Mouse (Mus musculus) heart, postnatal 0 days (tissue): ENCODE results near the gene Cebpg. TPM values are rescaled to one million over a fixed set of nuclear protein-coding genes. Genes with fewer than 3 reads are reported as not detected.
A peak's percentile ranks its signal among the peaks of the same experiment; 100 is the strongest.

Source experiments
- ATAC-seq: fragments of 200-750 bp; cut with Nextera tagmentation; 2 replicates; pipeline ENCODE4 v1.8.0; 2017; ENCODE audit warnings: low read depth, moderate number of reproducible peaks, moderate library complexity; ENCODE audit not compliant: insufficient read depth
- DNase-seq: peaks from one replicate; pipeline ENCODE4 v3.0.0-alpha.2; 2016; ENCODE audit warnings: low spot score
- H3K27ac ChIP-seq: fragments of 300-500 bp; sonication (generic); 2 replicates; pipeline ENCODE4 v1.5.1; 2014; ENCODE audit warnings: low read depth, mild to moderate bottlenecking
- H3K27me3 ChIP-seq: fragments of 300-500 bp; sonication (generic); 2 replicates; pipeline ENCODE4 v1.6.1; 2014; ENCODE audit warnings: low read length, mixed read lengths; ENCODE audit not compliant: control insufficient read depth, insufficient read depth
- H3K36me3 ChIP-seq: fragments of 300-500 bp; sonication (generic); replicated peaks from 2 replicates; pipeline ENCODE4 v1.6.1; 2014; ENCODE audit warnings: low read length, mixed read lengths; ENCODE audit not compliant: control insufficient read depth, insufficient read depth
- H3K4me1 ChIP-seq: fragments of 300-500 bp; sonication (generic); 2 replicates; pipeline ENCODE4 v1.6.1; 2014; ENCODE audit warnings: antibody characterized with exemption; ENCODE audit not compliant: control insufficient read depth, insufficient read depth
- H3K4me2 ChIP-seq: fragments of 300-500 bp; sonication (generic); 2 replicates; pipeline ENCODE4 v1.6.1; 2014; ENCODE audit warnings: low read depth, mild to moderate bottlenecking, low read length, moderate library complexity
- H3K4me3 ChIP-seq: fragments of 300-500 bp; sonication (generic); 2 replicates; pipeline ENCODE4 v1.5.1; 2014; ENCODE audit warnings: low read depth, low read length
- H3K9ac ChIP-seq: fragments of 300-500 bp; sonication (generic); replicated peaks from 2 replicates; pipeline ENCODE4 v1.6.1; 2014; ENCODE audit warnings: low read depth, low read length, mixed read lengths
- H3K9me3 ChIP-seq: fragments of 300-500 bp; sonication (generic); replicated peaks from 2 replicates; pipeline ENCODE4 v1.6.1; 2016; ENCODE audit warnings: low read length; ENCODE audit not compliant: control insufficient read depth
- CTCF ChIP-seq: IDR thresholded peaks from 2 replicates; pipeline ENCODE4 v1.5.1; 2016; ENCODE audit warnings: antibody characterized with exemption, control low read depth, low read depth
- EP300 ChIP-seq: IDR thresholded peaks from 2 replicates; pipeline ENCODE4 v1.6.1; 2016; ENCODE audit warnings: antibody characterized with exemption, low read depth
- WGBS: fragments of 180-500 bp; shearing (Covaris S2); extraction: QIAGEN DNeasy Blood & Tissue Kit; methylation state at CpG from one replicate; pipeline ENCODE4 v1.1.7; 2014; 5-methylcytosine and 5-hydroxymethylcytosine counted together
- polyA plus RNA-seq: library from polyadenylated mRNA; unstranded; fragments of >200 nt; fragmentation: Nextera tagmentation; extraction: Ambion mirVana; gene quantifications from 2 replicates; pipeline ENCODE4 v1.2.1, GENCODE M21; 2015
- total RNA-seq: library from RNA; depleted of rRNA; stranded (reverse); fragments of >200 nt; gene quantifications from 2 replicates; pipeline ENCODE4 v1.2.3, GENCODE M21; 2014; ENCODE audit warnings: low replicate concordance

Gene Cebpg
- total and polyA plus RNA-seq, 2 experiments from 2014 or later: 9.1 to 13.4 TPM

GRCm38 (mm10) chr7:35042209-35042554 lies 14.2 kb downstream of the Cebpg start:
- no peaks in the 10 kb centered on the region for H3K9me3 ChIP-seq
- no peak overlapping the region for H3K4me2 ChIP-seq
- no peaks in the 10 kb centered on the region for H3K27me3 ChIP-seq
- H3K4me3 ChIP-seq: no peak overlapping the region
- DNase-seq (no peak), ATAC-seq (no peak)
- peaks cover 39% of the 10 kb centered on the region for H3K36me3 ChIP-seq
- no peaks in the 10 kb centered on the region for H3K4me1 ChIP-seq
- no peak for TF ChIP-seq CTCF
- no peak for TF ChIP-seq EP300
- no peak overlapping the region for H3K27ac ChIP-seq
- no peak overlapping the region for H3K9ac ChIP-seq

GRCm38 (mm10) chr7:35041286-35042208 lies 14.8 kb downstream of the Cebpg start:
- no peak overlapping the region for H3K27ac ChIP-seq
- H3K36me3 ChIP-seq: peaks cover 35% of the 10 kb centered on the region
- H3K9ac ChIP-seq: no peak overlapping the region
- no peak overlapping the region for H3K4me3 ChIP-seq
- no peaks in the 10 kb centered on the region for H3K9me3 ChIP-seq
- no peaks in the 10 kb centered on the region for H3K27me3 ChIP-seq
- H3K4me1 ChIP-seq: no peaks in the 10 kb centered on the region
- TF ChIP-seq EP300: no peak
- TF ChIP-seq CTCF: no peak
- DNase-seq: no peak
- no peak overlapping the region for H3K4me2 ChIP-seq
- WGBS: 63% methylated on average over 2 of the region's 2 CpGs
- no peak for ATAC-seq

GRCm38 (mm10) chr7:35040176-35040972 lies 16.0 kb downstream of the Cebpg start:
- H3K4me2 ChIP-seq: no peak overlapping the region
- H3K4me1 ChIP-seq: peaks cover 5% of the 10 kb centered on the region
- DNase-seq (no peak), ATAC-seq (no peak)
- WGBS: 82% methylated on average over 9 of the region's 9 CpGs
- no peak overlapping the region for H3K4me3 ChIP-seq
- TF ChIP-seq CTCF: no peak
- TF ChIP-seq EP300: no peak
- no peaks in the 10 kb centered on the region for H3K9me3 ChIP-seq
- no peaks in the 10 kb centered on the region for H3K27me3 ChIP-seq
- no peak overlapping the region for H3K9ac ChIP-seq
- H3K27ac ChIP-seq: no peak overlapping the region
- peaks cover 23% of the 10 kb centered on the region for H3K36me3 ChIP-seq

GRCm38 (mm10) chr7:35037408-35037807 lies 19.0 kb downstream of the Cebpg start:
- no peaks in the 10 kb centered on the region; the same call in 1 of the 2 replicates for H3K36me3 ChIP-seq
- H3K4me1 ChIP-seq: peaks cover 8% of the 10 kb centered on the region
- H3K4me3 ChIP-seq: no peak overlapping the region
- no peak for TF ChIP-seq CTCF
- TF ChIP-seq EP300: no peak
- DNase-seq (no peak), ATAC-seq (no peak)
- WGBS: 72% methylated on average over 6 of the region's 6 CpGs
- H3K27me3 ChIP-seq: no peaks in the 10 kb centered on the region
- no peaks in the 10 kb centered on the region for H3K9me3 ChIP-seq
- H3K9ac ChIP-seq: no peak overlapping the region
- no peak overlapping the region for H3K4me2 ChIP-seq
- no peak overlapping the region for H3K27ac ChIP-seq

- DNase-seq (no peak), ATAC-seq (peak; percentile 65)
- Histone ChIP-seq H3K4me3 (no peak overlapping the region), H3K4me2 (no peak overlapping the region), H3K4me1 (peaks cover 8% of the 10 kb centered on the region), H3K27me3 (no peaks in the 10 kb centered on the region), H3K9ac (no peak overlapping the region), H3K9me3 (no peaks in the 10 kb centered on the region), H3K27ac (peak overlapping the region; percentile 32), H3K36me3 (peaks cover 7% of the 10 kb centered on the region; the same call in 1 of the 2 replicates)
- 41% methylated on average over 5 of the region's 5 CpGs for WGBS
- no peak for TF ChIP-seq CTCF
- TF ChIP-seq EP300: no peak
Measured at GRCm38 (mm10) chr7:35036266-35036731, 20.1 kb downstream of the Cebpg start.
